Mouse (Mus musculus): ENCODE measurements around the gene Cdc42bpa.

DNA sequence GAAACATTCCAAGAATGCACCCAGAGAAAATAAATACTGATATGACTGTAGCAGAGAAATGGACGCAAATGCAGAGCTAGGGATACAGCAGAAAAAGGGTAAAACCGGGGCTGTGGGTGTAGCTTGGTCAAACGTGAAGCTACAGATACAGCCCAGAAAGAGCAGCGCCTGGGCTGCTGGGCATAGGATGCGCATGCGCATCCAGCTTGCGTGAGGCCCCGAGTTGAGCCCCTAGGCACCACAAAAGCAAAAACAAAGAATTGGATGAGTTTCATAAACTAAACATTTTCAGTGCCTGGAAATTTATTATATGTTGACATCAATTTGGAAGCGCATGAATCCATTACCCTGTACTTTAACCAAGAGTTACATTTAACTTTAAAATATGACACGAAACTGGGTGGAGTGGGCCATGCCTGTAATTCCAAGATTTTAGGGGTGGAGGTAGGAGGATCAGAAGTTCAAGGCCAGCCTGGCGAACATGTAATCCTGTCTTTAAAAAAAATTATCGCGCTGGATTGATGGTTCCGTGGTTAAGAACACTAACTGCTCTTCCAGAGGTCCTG, 19.4 kb upstream of the Cdc42bpa start:
- no peak for TF ChIP-seq CTCF (IDR thresholded peaks at IDR 0.05; ENCODE audit: low read depth)
- TF ChIP-seq EP300 (IDR thresholded peaks at IDR 0.05; ENCODE audit: low read depth) = no peak
